Mouse (Mus musculus) stomach, embryonic 15.5 days (tissue): ENCODE data around the gene Abcc4. TPM values are rescaled to one million over a fixed set of nuclear protein-coding genes. Genes with fewer than 3 reads are reported as not detected.

Experiments used
- ATAC-seq: fragments of 200-750 bp; cut with Nextera tagmentation; 2 replicates; pipeline ENCODE4 v1.8.0; 2017; ENCODE audit warnings: low read depth, moderate number of reproducible peaks, moderate TSS enrichment; ENCODE audit not compliant: insufficient read depth, low FRiP score
- H3K27ac ChIP-seq: fragments of 300-500 bp; sonication (generic); 2 replicates; pipeline ENCODE4 v1.5.1; 2015; ENCODE audit warnings: mild to moderate bottlenecking, inconsistent platforms
- H3K27me3 ChIP-seq: fragments of 300-500 bp; sonication (generic); replicated peaks from 2 replicates; pipeline ENCODE4 v1.6.1; 2015; ENCODE audit warnings: inconsistent platforms
- H3K36me3 ChIP-seq: fragments of 300-500 bp; sonication (generic); 2 replicates; pipeline ENCODE4 v1.6.1; 2015; ENCODE audit warnings: inconsistent platforms
- H3K4me1 ChIP-seq: fragments of 300-500 bp; sonication (generic); 2 replicates; pipeline ENCODE4 v1.6.1; 2015; ENCODE audit warnings: inconsistent platforms
- H3K4me2 ChIP-seq: fragments of 300-500 bp; sonication (generic); 2 replicates; pipeline ENCODE4 v1.6.1; 2015; ENCODE audit warnings: mild to moderate bottlenecking, inconsistent platforms
- H3K4me3 ChIP-seq: fragments of 300-500 bp; sonication (generic); replicated peaks from 2 replicates; pipeline ENCODE4 v1.5.1; 2015; ENCODE audit warnings: inconsistent platforms
- H3K9ac ChIP-seq: fragments of 300-500 bp; sonication (generic); 2 replicates; pipeline ENCODE4 v1.6.1; 2015; ENCODE audit warnings: inconsistent platforms
- H3K9me3 ChIP-seq: fragments of 300-500 bp; sonication (generic); 2 replicates; pipeline ENCODE4 v1.6.1; 2016; ENCODE audit warnings: inconsistent platforms
- WGBS: fragments of 180-500 bp; shearing (Covaris S2); methylation state at CpG from one replicate; pipeline ENCODE4 v1.1.7; 2015; 5-methylcytosine and 5-hydroxymethylcytosine counted together
- polyA plus RNA-seq: library from polyadenylated mRNA; unstranded; fragments of >200 nt; fragmentation: Nextera tagmentation; extraction: Ambion mirVana; gene quantifications from 2 replicates; pipeline ENCODE4 v1.2.1, GENCODE M21; 2015

Gene Abcc4
- polyA plus RNA-seq, 1 experiment from 2014 or later = 4.0 TPM

DNA sequence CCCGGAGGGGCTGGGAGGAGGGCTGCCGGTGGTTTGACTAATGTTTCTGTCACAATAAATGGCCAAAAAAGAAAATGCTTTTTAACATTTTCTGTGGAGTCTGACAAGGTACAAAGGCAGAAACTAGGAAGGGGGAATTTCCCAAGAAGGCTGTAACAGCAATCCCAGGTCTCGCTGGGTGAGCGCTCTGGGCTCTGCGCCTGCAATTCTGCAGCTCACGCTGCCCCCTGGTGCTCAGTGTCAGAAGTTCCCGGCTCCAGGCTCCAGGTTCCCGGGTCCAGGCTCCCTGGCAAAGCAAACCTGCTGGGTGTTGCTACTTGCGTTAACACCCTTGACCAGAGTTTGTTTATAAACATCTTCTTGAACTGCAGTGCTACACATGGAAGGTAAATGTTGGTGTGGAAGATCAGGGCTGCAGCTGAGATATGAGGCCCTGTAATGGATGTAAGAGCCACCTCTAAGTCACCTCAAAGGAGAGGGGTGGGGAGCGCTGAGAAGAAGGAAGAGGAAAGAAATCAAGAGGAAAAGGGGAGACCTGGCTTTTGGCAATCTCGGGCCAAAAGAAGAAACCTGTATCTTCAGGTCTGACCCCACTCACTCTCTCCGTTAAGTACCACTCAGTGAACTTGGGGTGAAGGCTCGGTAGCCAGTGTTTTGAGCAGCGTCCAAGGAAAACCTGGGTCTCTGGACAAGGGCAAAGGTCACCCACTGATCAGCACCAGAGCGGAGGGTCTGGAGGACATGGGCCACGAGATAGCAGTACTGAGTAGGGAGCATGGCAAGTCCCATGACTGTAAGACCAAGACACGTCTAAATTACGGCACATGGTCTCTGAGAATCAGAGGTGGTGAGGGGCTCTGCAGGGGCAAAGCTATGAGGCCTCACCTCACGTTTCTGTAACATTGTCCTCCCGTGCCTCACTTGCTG, 114.3 kb downstream of the Abcc4 start:
- Histone ChIP-seq H3K36me3 (no peaks in the 10 kb centered on the region), H3K27ac (no peak overlapping the region)

DNA sequence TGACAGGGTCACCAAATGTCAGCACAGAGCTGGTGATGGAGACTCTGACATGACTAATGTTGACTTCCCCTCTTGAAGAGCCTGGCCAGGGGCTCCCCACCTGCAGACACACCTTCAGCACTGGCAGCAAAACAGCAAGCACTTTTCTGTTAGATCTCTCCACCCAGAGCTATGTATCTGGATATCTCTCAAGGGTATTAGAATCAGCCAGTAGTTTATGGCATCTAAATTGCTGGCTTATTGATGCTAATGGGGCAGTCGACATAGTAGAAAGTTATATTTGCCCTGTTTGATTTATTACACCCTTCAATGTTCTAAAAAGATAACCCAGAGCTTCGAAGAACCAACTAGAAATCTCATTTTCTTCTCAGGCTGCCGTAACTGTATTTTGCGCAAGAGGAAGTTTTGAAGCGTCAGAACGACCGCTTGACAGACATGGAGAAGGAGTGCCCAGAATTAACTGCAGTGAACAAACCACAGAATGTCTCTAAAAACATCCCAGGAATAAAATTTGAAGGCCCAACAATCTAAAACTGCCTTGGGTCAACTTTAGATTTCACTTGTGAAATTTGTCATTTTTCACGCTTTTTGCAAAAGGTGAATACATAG, 123.6 kb downstream of the Abcc4 start:
- Histone ChIP-seq H3K9me3 (no peaks in the 10 kb centered on the region), H3K27ac (no peak overlapping the region), H3K4me1 (no peaks in the 10 kb centered on the region), H3K4me3 (no peak overlapping the region), H3K9ac (no peak overlapping the region), H3K36me3 (no peaks in the 10 kb centered on the region), H3K27me3 (no peaks in the 10 kb centered on the region), H3K4me2 (no peak overlapping the region)
- WGBS = 67% methylated on average over 8 of the region's 8 CpGs
- no peak for ATAC-seq

More for the DNA sequence above, 114.3 kb downstream of the Abcc4 start:
- no peak overlapping the region for H3K4me3 ChIP-seq
- H3K9ac ChIP-seq = no peak overlapping the region
- peaks cover 5% of the 10 kb centered on the region; the same call in 1 of the 2 replicates for H3K4me1 ChIP-seq
- no peaks in the 10 kb centered on the region for H3K9me3 ChIP-seq
- ATAC-seq = peak; percentile 54; the same call in 1 of the 2 replicates
- no peak overlapping the region for H3K4me2 ChIP-seq
- no peaks in the 10 kb centered on the region for H3K27me3 ChIP-seq
- 46% methylated on average over 20 of the region's 20 CpGs for WGBS

DNA sequence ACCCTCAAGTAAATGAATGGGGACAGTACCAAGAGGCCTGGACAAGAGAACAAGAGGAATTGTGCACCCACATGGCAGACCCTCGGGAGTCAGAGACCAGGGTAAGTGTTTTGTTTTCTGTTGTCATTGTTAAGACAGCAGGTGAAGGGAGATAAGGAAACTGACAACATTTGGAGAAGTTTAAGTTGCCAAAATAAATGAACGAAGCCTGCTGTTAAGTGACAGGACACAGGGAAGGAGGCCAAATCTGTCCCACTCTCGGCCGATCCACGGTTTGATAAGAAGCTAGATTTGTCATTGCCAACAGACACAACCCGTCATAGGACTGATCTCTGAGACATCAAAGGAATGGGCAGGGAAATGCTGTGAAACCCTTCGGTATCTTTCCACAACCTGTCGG, 124.3 kb downstream of the Abcc4 start:
- Histone ChIP-seq H3K9ac (no peak overlapping the region), H3K36me3 (no peaks in the 10 kb centered on the region), H3K9me3 (no peaks in the 10 kb centered on the region), H3K27ac (no peak overlapping the region), H3K4me1 (no peaks in the 10 kb centered on the region), H3K27me3 (no peaks in the 10 kb centered on the region), H3K4me3 (no peak overlapping the region), H3K4me2 (no peak overlapping the region)
- 50% methylated on average over 8 of the region's 8 CpGs for WGBS
- ATAC-seq = no peak

DNA sequence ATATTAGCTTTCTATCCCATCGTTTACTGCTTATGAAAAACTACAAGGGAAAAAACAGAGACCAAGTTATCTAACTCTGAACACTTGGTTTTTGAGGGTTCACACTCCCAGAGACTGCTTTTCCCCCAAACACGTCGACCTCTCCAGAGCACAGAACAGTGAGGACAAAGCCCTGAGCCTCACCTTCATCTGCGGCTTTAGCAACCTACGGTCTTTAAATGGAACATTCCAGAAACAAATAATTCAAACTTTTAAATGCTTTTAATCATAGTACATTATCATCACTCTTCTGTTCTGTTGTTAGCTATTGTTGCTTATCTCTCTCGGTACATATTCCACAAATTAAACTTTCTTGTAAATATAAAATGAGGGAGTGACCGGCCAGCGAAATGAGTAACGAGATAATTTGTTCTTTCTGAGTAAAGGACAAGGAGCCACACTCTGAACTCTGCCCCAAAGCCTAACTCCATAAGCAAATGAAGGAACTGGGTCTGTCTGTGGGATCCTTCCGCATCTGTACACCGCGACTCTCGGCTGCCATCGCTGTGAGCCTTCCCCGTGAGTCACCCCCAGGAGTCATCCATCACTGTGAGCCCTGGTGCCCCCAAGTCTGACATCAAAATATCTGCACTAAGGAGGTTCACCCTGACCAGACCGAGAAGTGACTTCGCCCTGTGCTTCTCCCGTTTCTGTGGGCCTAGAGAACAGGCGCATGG, 126.8 kb downstream of the Abcc4 start:
- no peak overlapping the region for H3K4me3 ChIP-seq
- no peaks in the 10 kb centered on the region for H3K9me3 ChIP-seq
- H3K9ac ChIP-seq = no peak overlapping the region
- H3K27ac ChIP-seq = peak overlapping the region; percentile 26; the same call in 1 of the 2 replicates
- H3K27me3 ChIP-seq = no peaks in the 10 kb centered on the region
- WGBS = 64% methylated on average over 19 of the region's 19 CpGs
- no peaks in the 10 kb centered on the region for H3K4me1 ChIP-seq
- no peaks in the 10 kb centered on the region for H3K36me3 ChIP-seq
- no peak overlapping the region for H3K4me2 ChIP-seq
- ATAC-seq = peak; percentile 63

DNA sequence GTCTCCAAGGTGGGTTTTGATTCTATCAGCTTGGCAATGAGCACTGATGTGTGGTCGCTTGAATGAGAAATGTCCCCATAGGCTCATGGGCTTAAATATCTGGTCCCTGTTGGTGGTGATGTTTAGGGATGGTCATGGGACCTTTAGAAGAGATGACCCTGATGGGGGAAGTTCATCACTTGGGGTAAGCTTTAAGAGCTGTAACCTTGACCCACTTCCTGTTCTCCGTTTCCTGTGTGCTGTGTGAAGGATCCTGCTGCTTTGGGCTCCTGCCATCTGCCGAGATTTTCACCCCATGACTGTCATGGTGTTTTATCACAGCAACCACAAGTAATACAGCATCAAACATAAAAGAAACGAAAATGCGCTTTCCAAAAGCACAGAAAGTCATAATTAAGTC, 128.1 kb downstream of the Abcc4 start:
- ATAC-seq = no peak
- Histone ChIP-seq H3K4me3 (no peak overlapping the region), H3K36me3 (no peaks in the 10 kb centered on the region), H3K27ac (no peak overlapping the region), H3K4me1 (no peaks in the 10 kb centered on the region), H3K9ac (no peak overlapping the region), H3K27me3 (no peaks in the 10 kb centered on the region), H3K9me3 (no peaks in the 10 kb centered on the region), H3K4me2 (no peak overlapping the region)
- WGBS = 86% methylated on average over 5 of the region's 5 CpGs

DNA sequence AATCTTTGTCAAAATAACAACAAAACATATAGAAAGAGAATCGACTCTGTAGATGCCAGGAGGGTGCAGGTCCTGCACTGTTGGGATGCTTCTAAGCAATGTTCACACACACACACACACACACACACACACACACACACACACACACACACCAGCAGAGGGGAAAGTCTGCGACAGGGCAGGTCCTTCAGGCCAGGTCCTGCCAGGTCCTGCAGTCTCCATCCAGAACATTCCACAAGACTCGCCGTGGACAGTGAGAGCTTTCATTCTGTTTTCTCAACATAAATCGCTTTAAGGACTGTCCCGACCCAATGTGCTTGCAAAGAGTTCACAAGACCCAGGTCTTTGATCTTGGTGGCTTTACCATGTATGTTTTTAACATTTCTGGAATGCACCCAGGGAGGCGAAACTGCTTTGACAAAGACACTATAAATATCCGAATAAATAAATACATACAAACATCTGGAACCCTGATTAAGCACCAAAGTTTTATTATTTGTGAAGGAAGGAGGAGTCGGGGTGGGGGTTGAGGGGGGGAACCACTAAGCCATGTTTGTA, 133.3 kb downstream of the Abcc4 start:
- no peak overlapping the region for H3K27ac ChIP-seq
- H3K4me2 ChIP-seq = no peak overlapping the region
- ATAC-seq = no peak
- H3K36me3 ChIP-seq = no peaks in the 10 kb centered on the region
- H3K9ac ChIP-seq = no peak overlapping the region
- H3K27me3 ChIP-seq = no peaks in the 10 kb centered on the region
- 70% methylated on average over 9 of the region's 9 CpGs for WGBS
- no peak overlapping the region for H3K4me3 ChIP-seq
- H3K4me1 ChIP-seq = no peaks in the 10 kb centered on the region
- H3K9me3 ChIP-seq = no peaks in the 10 kb centered on the region

DNA sequence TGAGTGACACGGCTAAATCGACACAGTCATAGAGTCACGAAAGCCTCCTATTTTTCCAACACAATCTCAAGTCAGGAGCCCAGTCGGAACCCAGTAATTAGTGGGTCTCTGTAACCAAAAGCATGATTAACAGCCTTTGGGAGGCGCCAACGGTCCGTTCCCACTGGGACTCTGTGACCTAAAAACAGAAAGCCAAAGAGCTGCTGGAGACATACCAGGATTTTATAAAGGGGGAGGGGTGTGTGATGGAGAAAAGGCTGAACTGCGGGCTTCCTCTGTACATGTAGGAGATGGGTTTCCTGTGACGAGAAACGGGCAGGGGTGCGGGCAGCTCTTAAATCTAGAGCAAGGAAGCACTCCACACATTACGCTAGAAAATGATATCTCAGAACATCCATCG, 136.4 kb downstream of the Abcc4 start:
- no peaks in the 10 kb centered on the region for H3K27me3 ChIP-seq
- no peak overlapping the region for H3K9ac ChIP-seq
- H3K4me3 ChIP-seq = no peak overlapping the region
- H3K9me3 ChIP-seq = no peaks in the 10 kb centered on the region
- H3K36me3 ChIP-seq = no peaks in the 10 kb centered on the region
- no peak overlapping the region for H3K27ac ChIP-seq
- 92% methylated on average over 13 of the region's 13 CpGs for WGBS
- 0 out of 2 replicates have a peak, but pooled peaks cover 5% of the 10 kb centered on the region for H3K4me1 ChIP-seq
- H3K4me2 ChIP-seq = no peak overlapping the region
- ATAC-seq = no peak

DNA sequence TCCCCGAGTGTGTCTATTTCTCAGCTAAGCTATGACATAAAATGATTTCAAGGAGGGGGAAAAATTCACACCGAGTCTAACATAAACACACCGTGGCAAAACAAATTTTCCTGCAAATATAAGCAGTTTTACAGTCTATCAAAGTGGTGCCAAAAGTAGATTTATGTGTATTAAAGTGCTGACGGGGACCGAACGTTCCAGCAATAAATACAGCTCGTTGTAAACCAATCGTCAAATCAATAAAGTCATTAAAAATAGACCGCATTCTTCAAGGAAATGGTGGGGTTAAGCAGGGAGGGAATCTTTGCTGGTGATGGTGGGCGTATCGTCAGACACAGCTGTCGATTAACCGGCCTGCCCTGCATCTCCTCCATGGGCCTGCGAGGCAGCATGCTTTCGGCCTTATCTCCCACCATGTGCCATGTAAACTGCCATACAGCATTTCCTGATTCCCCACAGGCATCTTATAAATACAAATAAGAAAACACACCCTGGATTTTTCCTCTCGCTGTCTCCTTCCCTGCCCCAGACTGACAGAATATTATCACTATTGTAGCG, 137.8 kb downstream of the Abcc4 start:
- no peaks in the 10 kb centered on the region for H3K27me3 ChIP-seq
- H3K9me3 ChIP-seq = no peaks in the 10 kb centered on the region
- no peak overlapping the region for H3K4me3 ChIP-seq
- no peaks in the 10 kb centered on the region for H3K36me3 ChIP-seq
- H3K4me1 ChIP-seq = 0 out of 2 replicates have a peak, but pooled peaks cover 5% of the 10 kb centered on the region
- no peak overlapping the region for H3K4me2 ChIP-seq
- no peak for ATAC-seq
- no peak overlapping the region for H3K27ac ChIP-seq
- no peak overlapping the region for H3K9ac ChIP-seq
- WGBS = 55% methylated on average over 17 of the region's 17 CpGs

DNA sequence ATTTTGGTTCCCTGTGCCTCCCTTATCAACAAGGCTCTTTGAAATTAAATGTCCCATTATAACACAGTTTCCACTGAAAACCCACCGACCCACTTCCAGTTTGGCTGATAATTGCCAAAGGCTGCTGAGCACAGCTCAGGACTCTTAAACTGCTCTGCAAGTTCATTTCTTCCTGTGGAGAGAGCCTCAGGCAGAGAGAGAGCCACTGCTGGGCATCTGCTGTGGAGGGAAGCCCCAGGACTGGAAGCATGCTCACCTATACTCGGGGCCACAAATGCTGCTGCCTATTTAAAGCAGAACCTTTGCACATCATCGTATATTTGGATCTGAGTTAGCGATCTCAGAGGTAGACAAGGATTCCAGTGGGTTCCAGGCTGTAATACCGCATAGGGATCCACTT, 139.2 kb downstream of the Abcc4 start:
- no peak for ATAC-seq
- Histone ChIP-seq H3K27ac (peak overlapping the region; percentile 78), H3K4me2 (peak overlapping the region; percentile 29), H3K4me3 (no peak overlapping the region), H3K27me3 (no peaks in the 10 kb centered on the region), H3K36me3 (no peaks in the 10 kb centered on the region), H3K9ac (no peak overlapping the region), H3K4me1 (0 out of 2 replicates have a peak, but pooled peaks cover 5% of the 10 kb centered on the region), H3K9me3 (no peaks in the 10 kb centered on the region)
- WGBS = 68% methylated on average over 5 of the region's 5 CpGs

DNA sequence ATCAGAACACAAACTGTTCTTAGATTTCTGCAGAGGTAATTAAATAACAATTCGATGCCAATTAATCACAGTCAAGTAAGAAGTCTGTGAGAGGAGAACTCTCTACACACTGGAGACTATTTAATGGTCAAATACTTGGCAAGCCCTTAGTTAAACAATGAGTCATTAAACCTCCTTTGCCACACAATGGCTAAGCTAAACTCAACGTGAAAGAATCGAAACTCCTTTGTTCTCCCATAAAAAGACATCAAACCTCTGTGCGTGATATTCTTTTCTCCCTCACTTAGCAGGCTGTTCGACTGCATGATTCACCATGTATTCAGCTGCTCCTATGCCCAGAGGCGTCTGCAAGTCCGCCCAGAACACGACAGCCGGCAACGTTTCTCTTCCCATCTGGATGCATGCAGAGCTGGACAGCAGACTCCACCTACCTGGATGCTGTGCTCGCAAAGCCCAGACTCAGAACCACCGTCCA, 139.8 kb downstream of the Abcc4 start:
- peak overlapping the region; percentile 78 for H3K27ac ChIP-seq

DNA sequence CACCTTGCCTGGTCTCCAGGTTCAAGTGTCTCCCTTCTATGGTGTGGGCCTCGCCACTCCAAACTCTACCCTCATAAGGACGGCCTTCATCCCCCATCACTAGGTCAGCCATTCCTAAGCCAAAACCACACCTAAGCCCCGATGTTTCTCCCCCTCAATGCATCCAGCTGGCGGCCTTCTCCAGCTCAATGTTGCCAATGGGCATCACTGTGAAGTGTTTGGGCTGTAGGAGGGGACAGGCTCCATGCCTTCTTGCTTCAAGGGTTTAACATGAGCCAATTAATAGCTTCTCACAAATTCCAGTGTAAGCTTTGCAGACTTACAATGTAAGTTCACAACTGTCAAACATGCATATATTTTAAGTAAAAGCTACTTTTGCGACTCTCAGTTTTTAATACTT, 140.3 kb downstream of the Abcc4 start:
- Histone ChIP-seq H3K27me3 (no peaks in the 10 kb centered on the region), H3K9me3 (no peaks in the 10 kb centered on the region), H3K36me3 (no peaks in the 10 kb centered on the region), H3K4me2 (no peak overlapping the region), H3K27ac (peak overlapping the region; percentile 44; the same call in 1 of the 2 replicates), H3K4me3 (no peak overlapping the region), H3K4me1 (0 out of 2 replicates have a peak, but pooled peaks cover 5% of the 10 kb centered on the region), H3K9ac (no peak overlapping the region)
- no peak for ATAC-seq
- 80% methylated on average over 5 of the region's 5 CpGs for WGBS

More for the DNA sequence above, 139.8 kb downstream of the Abcc4 start:
- peak; percentile 91 for ATAC-seq
- H3K4me3 ChIP-seq = no peak overlapping the region
- no peak overlapping the region for H3K9ac ChIP-seq
- WGBS = 43% methylated on average over 12 of the region's 12 CpGs
- H3K27me3 ChIP-seq = no peaks in the 10 kb centered on the region
- peak overlapping the region; percentile 29 for H3K4me2 ChIP-seq
- 0 out of 2 replicates have a peak, but pooled peaks cover 5% of the 10 kb centered on the region for H3K4me1 ChIP-seq
- H3K9me3 ChIP-seq = no peaks in the 10 kb centered on the region
- H3K36me3 ChIP-seq = no peaks in the 10 kb centered on the region
